Mouse (Mus musculus) A20 (cell line): ENCODE data around the gene 2310011J03Rik.
A peak's percentile ranks its signal among the peaks of the same experiment; 100 is the strongest.

ENCODE experiments used
- DNase-seq: peaks from one replicate; pipeline ENCODE4 v3.0.0-alpha.2; 2011; ENCODE audit warnings: low read depth, low spot score

Gene 2310011J03Rik

GRCm38 (mm10) chr10:80342305-80342748, 22.0 kb upstream of the 2310011J03Rik start:
- DNase-seq, result no peak

GRCm38 (mm10) chr10:80341491-80342304, 21.4 kb upstream of the 2310011J03Rik start:
- no peak for DNase-seq

DNA sequence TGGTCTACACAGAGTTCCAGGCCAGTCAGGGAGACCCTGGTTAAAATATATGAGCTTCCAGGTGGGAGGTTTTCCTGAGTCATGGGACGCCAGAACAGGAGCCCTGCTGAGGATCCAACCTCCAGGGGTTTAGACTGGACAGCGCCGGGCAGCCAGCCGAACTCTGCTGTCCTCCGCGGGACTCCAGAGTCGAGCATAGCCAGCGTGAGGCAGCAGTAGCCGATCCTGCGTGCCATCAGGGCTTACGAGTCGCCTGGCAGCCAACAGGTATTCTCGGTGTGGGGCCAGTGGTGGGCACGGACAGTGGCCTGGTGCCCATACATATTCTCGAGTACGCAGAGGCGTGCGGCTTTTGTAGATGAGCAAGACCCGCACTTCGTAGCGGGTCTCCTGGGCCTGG, 20.7 kb upstream of the 2310011J03Rik start:
- no peak for DNase-seq

- peak; percentile 84 for DNase-seq
These were observed 19.8 kb upstream of the 2310011J03Rik start for GRCm38 (mm10) chr10:80339941-80340750.

DNA sequence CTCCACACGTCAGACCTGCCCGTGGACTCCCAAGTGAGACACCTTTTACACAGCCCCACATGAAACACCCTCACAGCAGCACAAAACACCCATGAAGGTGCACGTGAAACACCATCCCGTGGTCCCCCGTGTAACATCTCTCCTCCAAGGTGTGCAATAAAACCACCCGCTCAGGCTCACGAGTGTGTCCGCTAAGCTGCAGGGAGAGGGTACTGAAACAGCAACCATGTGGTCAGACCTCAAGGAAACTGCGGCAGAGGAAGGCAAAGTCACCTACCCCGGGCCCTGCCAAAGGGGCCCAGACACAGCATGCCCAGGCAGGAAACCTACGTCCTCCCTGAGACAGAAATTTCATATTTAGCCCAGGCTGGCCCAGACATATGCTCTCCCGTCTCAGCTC, 15.9 kb upstream of the 2310011J03Rik start:
- DNase-seq, result no peak

GRCm38 (mm10) chr10:80332525-80332989, 12.2 kb upstream of the 2310011J03Rik start:
- DNase-seq, result no peak

DNA sequence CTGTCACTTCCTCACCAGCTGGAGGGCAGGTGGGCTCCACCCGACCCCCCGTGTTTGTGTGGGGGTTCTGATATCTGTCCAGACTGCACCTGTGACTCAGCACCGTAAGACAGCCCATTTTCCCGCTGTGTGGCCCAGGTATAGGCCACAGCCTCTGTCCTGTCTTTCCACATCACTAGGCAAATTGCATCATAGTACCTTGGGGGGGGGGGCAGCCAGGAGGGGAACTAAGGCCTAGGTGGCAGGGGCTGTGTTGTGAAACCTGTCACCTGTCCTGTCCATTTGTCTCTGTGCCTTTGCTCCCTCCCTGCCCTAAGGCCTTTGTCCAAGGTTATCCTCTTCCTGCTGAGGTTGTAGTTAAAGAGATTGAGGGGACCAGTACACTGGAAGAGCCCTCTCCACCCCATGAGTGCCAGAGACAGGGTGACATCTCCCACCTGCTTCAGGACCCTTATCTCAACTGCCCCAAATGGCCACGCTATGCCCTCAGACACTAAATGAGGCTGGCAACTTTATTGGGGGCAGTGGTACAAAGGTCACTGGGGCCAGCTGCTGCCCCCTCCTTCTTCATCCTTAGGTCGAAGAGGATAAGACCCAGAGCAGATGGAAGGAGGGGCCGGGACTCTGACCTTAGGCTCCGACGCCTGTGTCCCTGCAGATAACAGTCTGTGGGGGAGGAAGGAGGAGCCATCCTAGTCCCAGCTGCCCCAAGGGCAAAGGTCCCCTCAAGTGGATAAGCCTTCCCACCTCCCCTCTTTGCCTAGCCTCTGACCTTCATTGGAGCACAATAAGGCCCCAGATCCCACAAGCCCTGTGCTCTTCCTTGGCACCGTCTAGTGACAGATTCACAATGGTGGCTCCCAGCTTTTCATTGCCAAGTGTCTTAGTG, 11.5 kb upstream of the 2310011J03Rik start:
- DNase-seq, result peak; percentile 37

- DNase-seq, result no peak
These were observed 10.6 kb upstream of the 2310011J03Rik start for GRCm38 (mm10) chr10:80330888-80331287.

DNA sequence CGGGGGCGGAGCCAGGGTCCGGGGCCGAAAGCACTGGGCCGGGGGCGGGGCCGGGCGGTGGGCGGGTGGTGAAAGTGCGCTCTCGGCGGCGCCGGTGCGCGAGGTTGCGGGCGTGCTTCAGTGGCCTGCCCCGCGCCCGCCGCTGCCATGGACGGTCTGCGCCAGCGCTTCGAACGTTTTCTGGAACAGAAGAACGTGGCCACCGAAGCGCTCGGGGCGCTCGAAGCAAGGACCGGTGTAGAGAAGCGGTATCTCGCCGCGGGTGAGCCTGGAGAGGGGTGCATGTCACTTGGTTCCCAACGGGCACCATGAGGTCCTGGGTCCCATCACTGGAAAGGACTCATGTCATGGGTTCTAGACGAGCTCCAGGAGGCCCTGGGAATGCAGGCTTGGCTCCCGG, 9.7 kb upstream of the 2310011J03Rik start:
- no peak for DNase-seq

- peak; percentile 100 for DNase-seq
These were observed 9.1 kb upstream of the 2310011J03Rik start, which contains the start of the genes Pcsk4 and Reep6 for GRCm38 (mm10) chr10:80329273-80330081. Gene Pcsk4 (minus strand): TSS chr10:80329498. Gene Reep6 (plus strand): TSS chr10:80329953.

- DNase-seq, result no peak
These were observed 4.7 kb upstream of the 2310011J03Rik start for GRCm38 (mm10) chr10:80325045-80325444.

DNA sequence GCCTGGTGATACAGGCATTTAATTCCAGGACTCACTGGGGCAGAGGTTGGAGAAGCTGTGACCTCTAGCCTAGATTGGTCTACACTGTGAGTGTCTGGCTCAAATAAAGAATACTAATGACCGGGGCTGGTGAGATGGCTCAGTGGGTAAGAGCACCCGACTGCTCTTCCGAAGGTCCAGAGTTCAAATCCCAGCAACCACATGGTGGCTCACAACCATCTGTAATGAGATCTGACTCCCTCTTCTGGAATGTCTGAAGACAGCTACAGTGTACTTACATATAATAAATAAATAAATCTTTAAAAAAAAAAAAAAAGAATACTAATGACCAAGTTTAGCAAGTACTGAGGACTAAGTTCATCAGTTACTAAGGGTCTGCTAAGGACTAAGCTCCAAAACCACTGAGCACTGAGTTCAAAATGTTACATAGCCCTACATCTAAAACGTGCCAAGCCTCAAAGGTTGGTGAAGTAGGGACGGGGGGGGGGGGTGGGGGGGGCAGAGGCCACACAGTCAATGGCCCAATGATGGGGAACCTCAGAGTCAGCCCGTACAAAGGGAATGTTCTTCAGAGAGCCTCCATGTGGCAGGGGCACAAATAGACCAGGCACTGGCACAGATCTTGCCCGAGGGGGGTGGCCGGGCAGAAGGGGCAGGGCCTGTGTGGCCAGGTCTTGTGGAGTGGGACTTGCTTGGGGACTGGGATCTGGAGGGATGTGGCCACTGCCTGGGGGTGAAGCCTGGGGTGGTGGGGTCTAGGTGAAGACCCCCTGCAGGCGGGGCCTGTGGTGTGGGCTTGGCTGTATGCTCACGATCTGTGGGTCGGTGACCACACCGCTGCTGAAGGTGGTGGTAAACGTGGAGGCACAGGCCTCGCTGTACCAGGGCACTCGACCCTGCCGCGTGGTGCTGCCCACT, 4.0 kb upstream of the 2310011J03Rik start:
- peak; percentile 30 for DNase-seq

- peak; percentile 89 for DNase-seq
These were observed 3.2 kb upstream of the 2310011J03Rik start for GRCm38 (mm10) chr10:80323261-80324119.

GRCm38 (mm10) chr10:80322811-80323211, 2.5 kb upstream of the 2310011J03Rik start:
- DNase-seq, result peak; percentile 67

GRCm38 (mm10) chr10:80321670-80322581, 1.6 kb upstream of the 2310011J03Rik start:
- DNase-seq, result no peak

DNA sequence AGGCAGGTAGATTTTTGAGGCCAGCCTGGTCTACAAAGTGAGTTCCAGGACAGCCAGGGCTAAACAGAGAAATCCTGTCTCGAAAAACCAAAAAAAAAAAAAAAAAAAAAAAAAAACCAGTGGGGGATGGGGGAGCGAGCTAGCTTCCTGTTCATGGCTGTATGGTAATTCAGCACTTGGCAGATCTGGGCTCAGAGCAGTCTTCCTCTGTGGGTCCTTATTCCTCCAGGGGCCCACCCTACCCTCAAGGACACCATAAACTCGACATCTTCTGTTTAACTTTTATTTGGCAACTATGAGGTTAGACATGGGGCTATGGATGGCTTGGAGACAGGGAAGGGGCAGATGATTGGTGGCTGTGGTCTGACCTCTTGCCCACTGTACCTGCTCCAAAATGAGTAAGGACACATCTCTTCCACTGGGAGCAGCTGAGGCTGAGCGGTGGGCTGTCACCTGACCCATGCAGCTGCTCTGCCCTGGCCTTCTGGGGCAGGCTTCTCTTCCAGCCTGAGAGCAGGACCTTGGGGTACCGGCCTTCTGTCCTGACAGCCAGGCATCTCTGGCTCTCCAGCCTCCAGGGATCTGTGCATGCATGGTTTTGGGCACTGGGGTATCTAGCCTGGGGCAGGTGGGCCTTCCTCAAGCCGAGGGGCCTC, 805 bp upstream of the 2310011J03Rik start:
- DNase-seq, result peak; percentile 60

- DNase-seq, result no peak
These were observed 3.3 kb downstream of the 2310011J03Rik start for GRCm38 (mm10) chr10:80317011-80317410.
